Mouse (Mus musculus): ENCODE measurements around the gene Eml6. TPM values are rescaled to one million over a fixed set of nuclear protein-coding genes. Genes with fewer than 3 reads are reported as not detected.

Eml6 gene
- polyA plus RNA-seq, 1 experiment from 2014 or later: 1.4 TPM

DNA sequence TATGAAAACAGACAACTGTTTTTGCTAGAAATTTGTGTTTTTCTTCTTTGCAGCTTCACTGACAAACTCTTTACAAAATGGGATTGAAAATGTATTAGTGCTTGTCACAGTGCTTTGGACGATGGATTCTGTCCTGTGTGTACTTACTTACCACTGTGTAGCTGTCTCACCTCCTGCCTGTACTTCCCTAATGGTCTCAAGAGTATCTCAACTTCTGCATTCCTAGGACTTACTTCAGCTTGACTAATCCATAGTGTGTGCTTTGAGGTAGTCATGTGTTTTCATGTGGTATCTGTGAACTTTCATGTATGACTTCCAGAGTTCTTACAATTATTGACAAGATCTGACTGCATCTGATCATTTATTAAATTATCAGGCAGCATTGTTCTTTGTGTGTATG lies 297.9 kb downstream of the Eml6 start:
- Histone ChIP-seq H3K4me3 (no peak overlapping the region), H3K27ac (no peak overlapping the region), H3K27me3 (no peaks in the 10 kb centered on the region), H3K9me3 (replicated peaks) (no peaks in the 10 kb centered on the region), H3K36me3 (ENCODE audit: poor library complexity, severe bottlenecking) (no peaks in the 10 kb centered on the region), H3K4me2 (no peak overlapping the region), H3K4me1 (no peaks in the 10 kb centered on the region), H3K9ac (no peak overlapping the region)
- ATAC-seq: no peak
- WGBS: 90% methylated on average over 1 of the region's 1 CpGs

- H3K27ac ChIP-seq: no peak overlapping the region
- H3K9ac ChIP-seq: no peak overlapping the region
- H3K4me3 ChIP-seq: no peak overlapping the region
- no peak for ATAC-seq
- H3K27me3 ChIP-seq: no peaks in the 10 kb centered on the region
- WGBS: 80% methylated on average over 1 of the region's 1 CpGs
- H3K36me3 ChIP-seq (ENCODE audit: poor library complexity, severe bottlenecking): peaks cover 4% of the 10 kb centered on the region; the same call in 1 of the 2 replicates
- H3K9me3 ChIP-seq (replicated peaks): no peaks in the 10 kb centered on the region
- no peak overlapping the region for H3K4me2 ChIP-seq
- no peaks in the 10 kb centered on the region for H3K4me1 ChIP-seq
These were observed 300.2 kb downstream of the Eml6 start for GRCm38 (mm10) chr11:29725610-29726009.

GRCm38 (mm10) chr11:29725167-29725566 lies 300.7 kb downstream of the Eml6 start:
- Histone ChIP-seq H3K4me1 (no peaks in the 10 kb centered on the region), H3K9ac (no peak overlapping the region), H3K4me3 (no peak overlapping the region), H3K36me3 (ENCODE audit: poor library complexity, severe bottlenecking) (peaks cover 4% of the 10 kb centered on the region; the same call in 1 of the 2 replicates), H3K27ac (no peak overlapping the region), H3K4me2 (no peak overlapping the region), H3K9me3 (replicated peaks) (no peaks in the 10 kb centered on the region), H3K27me3 (no peaks in the 10 kb centered on the region)
- no peak for ATAC-seq

GRCm38 (mm10) chr11:29724213-29724612 lies 301.6 kb downstream of the Eml6 start:
- WGBS: 93% methylated on average over 2 of the region's 2 CpGs
- H3K27me3 ChIP-seq: no peaks in the 10 kb centered on the region
- H3K4me1 ChIP-seq: no peaks in the 10 kb centered on the region
- no peak for ATAC-seq
- peaks cover 4% of the 10 kb centered on the region; the same call in 1 of the 2 replicates for H3K36me3 ChIP-seq (ENCODE audit: poor library complexity, severe bottlenecking)
- no peak overlapping the region for H3K4me3 ChIP-seq
- no peaks in the 10 kb centered on the region for H3K9me3 ChIP-seq (replicated peaks)
- no peak overlapping the region for H3K4me2 ChIP-seq
- no peak overlapping the region for H3K9ac ChIP-seq
- H3K27ac ChIP-seq: no peak overlapping the region

- Histone ChIP-seq H3K4me2 (no peak overlapping the region), H3K9ac (no peak overlapping the region), H3K9me3 (replicated peaks) (no peaks in the 10 kb centered on the region), H3K27me3 (no peaks in the 10 kb centered on the region), H3K27ac (no peak overlapping the region), H3K4me1 (0 out of 2 replicates have a peak, but pooled peaks cover 6% of the 10 kb centered on the region), H3K36me3 (ENCODE audit: poor library complexity, severe bottlenecking) (peaks cover 4% of the 10 kb centered on the region; the same call in 1 of the 2 replicates), H3K4me3 (no peak overlapping the region)
- WGBS: 90% methylated on average over 1 of the region's 1 CpGs
- ATAC-seq: no peak
These were observed 306.2 kb downstream of the Eml6 start for GRCm38 (mm10) chr11:29719597-29719996.

DNA sequence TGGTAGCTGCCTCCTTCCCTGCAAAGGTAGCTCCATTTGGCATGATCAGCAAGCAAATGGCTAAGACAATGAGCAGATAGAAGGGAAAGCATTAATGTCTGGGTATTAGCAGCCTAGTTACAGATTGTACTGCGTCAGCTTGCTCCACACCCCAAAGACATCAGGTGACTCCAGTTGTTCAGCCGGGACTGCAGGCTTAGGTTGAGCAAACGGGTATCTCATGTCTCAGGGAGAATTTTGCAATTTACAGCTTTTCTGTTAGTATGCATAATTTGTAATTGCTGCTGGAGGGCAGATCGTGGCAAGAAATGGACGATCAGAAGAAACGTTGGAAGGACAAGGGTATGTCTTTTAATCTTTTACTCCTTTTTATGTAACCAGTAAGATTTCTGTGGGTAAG lies 307.3 kb downstream of the Eml6 start:
- Histone ChIP-seq H3K4me3 (no peak overlapping the region), H3K4me1 (0 out of 2 replicates have a peak, but pooled peaks cover 6% of the 10 kb centered on the region), H3K9ac (no peak overlapping the region), H3K9me3 (replicated peaks) (no peaks in the 10 kb centered on the region), H3K27ac (no peak overlapping the region), H3K36me3 (ENCODE audit: poor library complexity, severe bottlenecking) (peaks cover 12% of the 10 kb centered on the region), H3K27me3 (no peaks in the 10 kb centered on the region), H3K4me2 (no peak overlapping the region)
- ATAC-seq: no peak
- WGBS: 76% methylated on average over 6 of the region's 6 CpGs

- H3K27ac ChIP-seq: no peak overlapping the region
- 0 out of 2 replicates have a peak, but pooled peaks cover 6% of the 10 kb centered on the region for H3K4me1 ChIP-seq
- ATAC-seq: no peak
- H3K36me3 ChIP-seq (ENCODE audit: poor library complexity, severe bottlenecking): peaks cover 20% of the 10 kb centered on the region; the same call in 1 of the 2 replicates
- no peaks in the 10 kb centered on the region for H3K9me3 ChIP-seq (replicated peaks)
- 88% methylated on average over 3 of the region's 3 CpGs for WGBS
- no peak overlapping the region for H3K9ac ChIP-seq
- H3K4me3 ChIP-seq: no peak overlapping the region
- no peaks in the 10 kb centered on the region for H3K27me3 ChIP-seq
- H3K4me2 ChIP-seq: no peak overlapping the region
These were observed 310.3 kb downstream of the Eml6 start for GRCm38 (mm10) chr11:29715499-29715898.

DNA sequence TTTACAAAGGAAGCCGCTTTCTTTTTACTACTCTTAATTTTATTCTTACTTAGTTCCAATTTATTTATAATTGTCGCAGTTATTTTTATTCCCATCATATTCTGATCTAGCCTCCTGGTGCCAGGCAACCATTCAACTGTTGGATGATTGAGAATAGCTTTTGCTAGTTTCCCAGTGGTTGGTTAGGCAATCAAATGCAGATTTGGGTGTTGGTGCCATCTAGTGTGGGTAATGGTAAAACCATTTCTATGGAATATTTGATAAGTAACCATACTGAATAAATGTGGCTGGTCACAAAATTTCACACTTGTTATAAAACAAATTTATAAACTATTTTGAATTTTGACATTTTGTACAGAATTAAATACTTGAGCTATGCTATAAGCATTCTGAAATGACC lies 311.0 kb downstream of the Eml6 start:
- no peak overlapping the region for H3K4me2 ChIP-seq
- no peaks in the 10 kb centered on the region for H3K9me3 ChIP-seq (replicated peaks)
- H3K4me3 ChIP-seq: no peak overlapping the region
- 0 out of 2 replicates have a peak, but pooled peaks have one; percentile 30 for ATAC-seq
- H3K36me3 ChIP-seq (ENCODE audit: poor library complexity, severe bottlenecking): peaks cover 26% of the 10 kb centered on the region; the same call in 1 of the 2 replicates
- H3K4me1 ChIP-seq: 0 out of 2 replicates have a peak, but pooled peaks cover 6% of the 10 kb centered on the region
- no peak overlapping the region for H3K27ac ChIP-seq
- WGBS: 94% methylated on average over 2 of the region's 2 CpGs
- no peak overlapping the region for H3K9ac ChIP-seq
- no peaks in the 10 kb centered on the region for H3K27me3 ChIP-seq

GRCm38 (mm10) chr11:29714114-29714513 lies 311.7 kb downstream of the Eml6 start:
- ATAC-seq: peak; percentile 37
- 0 out of 2 replicates have a peak, but pooled peaks cover 6% of the 10 kb centered on the region for H3K4me1 ChIP-seq
- 89% methylated on average over 7 of the region's 7 CpGs for WGBS

GRCm38 (mm10) chr11:29709512-29709911 lies 316.3 kb downstream of the Eml6 start:
- Histone ChIP-seq H3K4me3 (no peak overlapping the region), H3K9ac (no peak overlapping the region), H3K4me2 (no peak overlapping the region), H3K9me3 (replicated peaks) (no peaks in the 10 kb centered on the region), H3K27me3 (no peaks in the 10 kb centered on the region), H3K4me1 (0 out of 2 replicates have a peak, but pooled peaks cover 2% of the 10 kb centered on the region), H3K27ac (no peak overlapping the region), H3K36me3 (ENCODE audit: poor library complexity, severe bottlenecking) (peaks cover 56% of the 10 kb centered on the region)
- ATAC-seq: no peak

More at GRCm38 (mm10) chr11:29714114-29714513, 311.7 kb downstream of the Eml6 start:
- Histone ChIP-seq H3K27ac (no peak overlapping the region), H3K4me3 (no peak overlapping the region), H3K36me3 (ENCODE audit: poor library complexity, severe bottlenecking) (peaks cover 29% of the 10 kb centered on the region; the same call in 1 of the 2 replicates), H3K9me3 (replicated peaks) (no peaks in the 10 kb centered on the region), H3K27me3 (no peaks in the 10 kb centered on the region), H3K9ac (no peak overlapping the region), H3K4me2 (no peak overlapping the region)

DNA sequence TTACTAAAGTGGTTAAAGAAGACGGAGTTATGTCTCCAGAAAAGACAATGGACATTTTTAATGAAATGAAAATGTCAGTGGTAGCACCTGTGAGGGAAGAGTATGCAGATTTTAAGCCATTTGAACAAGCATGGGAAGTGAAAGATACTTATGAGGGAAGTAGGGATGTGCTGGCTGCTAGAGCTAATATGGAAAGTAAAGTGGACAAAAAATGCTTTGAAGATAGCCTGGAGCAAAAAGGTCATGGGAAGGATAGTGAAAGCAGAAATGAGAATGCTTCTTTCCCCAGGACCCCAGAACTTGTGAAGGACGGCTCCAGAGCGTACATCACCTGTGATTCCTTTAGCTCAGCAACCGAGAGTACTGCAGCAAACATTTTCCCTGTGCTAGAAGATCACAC lies 319.0 kb downstream of the Eml6 start:
- Histone ChIP-seq H3K4me3 (no peak overlapping the region), H3K4me2 (no peak overlapping the region), H3K9ac (no peak overlapping the region), H3K36me3 (ENCODE audit: poor library complexity, severe bottlenecking) (peaks cover 41% of the 10 kb centered on the region), H3K4me1 (0 out of 2 replicates have a peak, but pooled peaks cover 5% of the 10 kb centered on the region), H3K27me3 (no peaks in the 10 kb centered on the region), H3K27ac (no peak overlapping the region), H3K9me3 (replicated peaks) (no peaks in the 10 kb centered on the region)
- 94% methylated on average over 4 of the region's 4 CpGs for WGBS
- ATAC-seq: no peak

DNA sequence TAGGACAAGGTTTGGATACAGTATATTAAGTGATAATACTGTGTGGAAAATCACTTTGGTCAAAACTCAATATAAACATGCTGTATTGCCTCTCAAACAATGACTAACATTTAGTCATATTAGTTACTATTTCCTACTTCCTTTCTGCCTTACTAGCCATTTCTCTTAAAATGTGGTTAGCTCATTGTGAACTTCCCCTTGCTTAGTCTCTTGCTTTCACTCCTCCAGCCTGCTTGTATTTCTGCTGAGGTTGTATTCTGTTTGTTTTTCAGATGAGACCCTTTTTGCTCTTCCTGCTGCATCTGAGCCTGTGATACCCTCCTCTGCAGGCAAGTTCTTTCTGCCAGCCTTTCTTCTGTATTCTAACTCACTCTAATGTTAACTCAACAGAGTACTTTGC lies 320.6 kb downstream of the Eml6 start:
- H3K27me3 ChIP-seq: no peaks in the 10 kb centered on the region
- peaks cover 33% of the 10 kb centered on the region for H3K36me3 ChIP-seq (ENCODE audit: poor library complexity, severe bottlenecking)
- H3K4me3 ChIP-seq: no peak overlapping the region
- no peak overlapping the region for H3K4me2 ChIP-seq
- ATAC-seq: no peak
- H3K27ac ChIP-seq: no peak overlapping the region
- H3K9ac ChIP-seq: no peak overlapping the region
- peaks cover 5% of the 10 kb centered on the region; the same call in 1 of the 2 replicates for H3K4me1 ChIP-seq
- H3K9me3 ChIP-seq (replicated peaks): no peaks in the 10 kb centered on the region

GRCm38 (mm10) chr11:29702721-29703120 lies 323.1 kb downstream of the Eml6 start:
- Histone ChIP-seq H3K4me3 (no peak overlapping the region), H3K9ac (no peak overlapping the region), H3K27me3 (no peaks in the 10 kb centered on the region), H3K36me3 (ENCODE audit: poor library complexity, severe bottlenecking) (peaks cover 15% of the 10 kb centered on the region), H3K4me1 (peaks cover 16% of the 10 kb centered on the region), H3K9me3 (replicated peaks) (no peaks in the 10 kb centered on the region), H3K27ac (no peak overlapping the region), H3K4me2 (no peak overlapping the region)
- no peak for ATAC-seq
- 85% methylated on average over 3 of the region's 3 CpGs for WGBS
